Mouse (Mus musculus): ENCODE results near the gene Ifna6. TPM values are rescaled to one million over a fixed set of nuclear protein-coding genes. Genes with fewer than 3 reads are reported as not detected.
"Not testable (repeated sequence)": the region's sequence is repeated elsewhere in the genome, so short reads cannot be mapped to it uniquely, and the experiment has no call there.

The Ifna6 gene
- polyA plus RNA-seq, 1 experiment from 2014 or later, result not detected

- H3K9ac ChIP-seq; H3K27ac ChIP-seq (replicated peaks); H3K9me3 ChIP-seq; H3K36me3 ChIP-seq; ATAC-seq (ENCODE audit: low read depth); H3K4me1 ChIP-seq (replicated peaks): not testable (repeated sequence)
- peaks cover 13% of the 10 kb centered on the region for H3K27me3 ChIP-seq
- H3K4me2 ChIP-seq, result peak within 1 kb of the TSS; percentile 45
- no CpG with 5 or more reads among the region's 8 CpGs for WGBS
- peak within 1 kb of the TSS; percentile 22; the same call in 1 of the 2 replicates for H3K4me3 ChIP-seq
Observed at GRCm38 (mm10) chr4:88805231-88805630, 22.0 kb upstream of the Ifna6 start, which contains the start of gene Gm13288. TSS of gene Gm13288 (plus strand) at chr4:88805531.

- not testable (repeated sequence) for H3K36me3 ChIP-seq
Observed at GRCm38 (mm10) chr4:88805761-88806160, 21.5 kb upstream of the Ifna6 start.

DNA sequence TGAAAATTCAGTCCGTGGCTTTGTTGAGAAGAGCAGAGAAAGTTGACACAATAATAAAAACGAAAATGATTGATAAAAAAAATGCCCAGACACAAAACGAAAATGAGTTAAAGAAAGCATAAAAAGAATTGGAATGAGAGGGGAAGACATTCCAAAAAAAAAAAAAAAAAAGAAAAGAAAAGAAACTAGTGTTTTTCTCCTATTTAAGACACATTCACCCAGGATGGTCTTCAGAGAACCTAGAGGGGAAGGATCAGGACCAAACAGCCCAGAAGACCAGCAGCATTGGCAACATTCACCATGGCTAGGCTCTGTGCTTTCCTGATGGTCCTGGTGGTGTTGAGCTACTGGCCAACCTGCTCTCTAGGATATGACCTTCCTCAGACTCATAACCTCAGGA, 11.3 kb upstream of the Ifna6 start, which contains the start of gene Ifna7:
TSS of gene Ifna7 (plus strand) at position 301 of the 400 bp plus-strand sequence.
- no peak within 1 kb of the TSS for H3K9ac ChIP-seq
- H3K9me3 ChIP-seq, result no peaks in the 10 kb centered on the region
- H3K4me2 ChIP-seq, result no peak within 1 kb of the TSS
- H3K27me3 ChIP-seq, result no peaks in the 10 kb centered on the region
- ATAC-seq (ENCODE audit: low read depth), result no peak
- H3K4me3 ChIP-seq, result no peak within 1 kb of the TSS
- 63% methylated on average over 3 of the region's 3 CpGs for WGBS
- H3K36me3 ChIP-seq, result no peaks in the 10 kb centered on the region
- no peaks in the 10 kb centered on the region for H3K4me1 ChIP-seq (replicated peaks)
- H3K27ac ChIP-seq (replicated peaks), result no peak within 1 kb of the TSS

More at GRCm38 (mm10) chr4:88805761-88806160, 21.5 kb upstream of the Ifna6 start:
- H3K9ac ChIP-seq; H3K9me3 ChIP-seq; H3K4me1 ChIP-seq (replicated peaks); ATAC-seq (ENCODE audit: low read depth); H3K27ac ChIP-seq (replicated peaks): not testable (repeated sequence)
- Histone ChIP-seq H3K4me2 (peak overlapping the region; percentile 45), H3K4me3 (peak overlapping the region; percentile 22; the same call in 1 of the 2 replicates), H3K27me3 (peaks cover 13% of the 10 kb centered on the region)
- WGBS, result 0% methylated on average over 13 of the region's 34 CpGs

DNA sequence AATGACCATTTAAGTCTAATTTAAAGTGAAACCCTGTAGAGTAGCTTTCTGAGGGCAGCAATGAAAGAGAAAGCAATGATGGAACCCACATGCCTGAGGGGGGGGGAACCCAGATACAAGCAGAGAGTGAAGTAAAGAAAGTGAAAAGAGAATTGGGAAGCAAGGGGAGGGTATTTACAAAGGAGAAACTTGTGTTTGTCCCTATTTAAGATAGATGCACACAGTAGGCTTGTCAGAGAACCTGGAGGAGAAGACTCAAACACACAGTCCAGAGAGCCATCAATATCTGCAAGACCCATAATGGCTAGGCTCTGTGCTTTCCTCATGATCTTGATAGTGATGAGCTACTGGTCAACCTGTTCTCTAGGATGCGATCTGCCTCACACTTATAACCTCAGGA, 7.6 kb upstream of the Ifna6 start, which contains the start of gene Ifna11:
TSS of gene Ifna11 (plus strand) at position 301 of the 400 bp plus-strand sequence.
- no peak for ATAC-seq (ENCODE audit: low read depth)
- 81% methylated on average over 1 of the region's 1 CpGs for WGBS
- H3K9me3 ChIP-seq, result no peaks in the 10 kb centered on the region
- no peaks in the 10 kb centered on the region for H3K4me1 ChIP-seq (replicated peaks)
- no peaks in the 10 kb centered on the region for H3K36me3 ChIP-seq
- no peaks in the 10 kb centered on the region for H3K27me3 ChIP-seq
- no peak within 1 kb of the TSS for H3K27ac ChIP-seq (replicated peaks)
- H3K4me3 ChIP-seq, result no peak within 1 kb of the TSS
- H3K4me2 ChIP-seq, result no peak within 1 kb of the TSS
- H3K9ac ChIP-seq, result no peak within 1 kb of the TSS

GRCm38 (mm10) chr4:88822995-88823394, 4.2 kb upstream of the Ifna6 start:
- no peak for ATAC-seq (ENCODE audit: low read depth)
- Histone ChIP-seq H3K4me1 (replicated peaks) (no peaks in the 10 kb centered on the region), H3K27me3 (no peaks in the 10 kb centered on the region), H3K36me3 (no peaks in the 10 kb centered on the region), H3K27ac (replicated peaks) (no peak overlapping the region), H3K9ac (no peak overlapping the region), H3K4me3 (no peak overlapping the region), H3K9me3 (no peaks in the 10 kb centered on the region), H3K4me2 (no peak overlapping the region)
- 26% methylated on average over 4 of the region's 4 CpGs for WGBS

DNA sequence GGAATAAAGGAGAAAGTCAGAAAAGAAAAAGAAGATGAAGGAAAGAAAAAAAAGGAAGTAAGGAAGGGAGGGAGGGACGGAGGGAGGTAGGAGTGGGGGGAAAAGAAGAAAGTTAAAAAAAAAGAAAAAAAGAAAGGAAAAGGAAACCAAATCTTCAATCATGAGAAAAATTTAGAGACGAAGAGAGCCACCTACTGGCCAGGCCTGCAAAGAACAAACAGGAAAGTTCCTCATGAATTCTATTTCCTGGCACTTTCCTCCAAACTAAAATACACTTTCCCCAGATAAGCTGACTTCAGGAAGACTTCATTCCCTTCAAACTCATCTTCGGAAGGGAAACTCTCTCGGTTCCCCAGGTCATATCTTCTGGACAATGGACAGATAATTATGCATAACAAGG, 3.3 kb downstream of the Ifna6 start:
- Histone ChIP-seq H3K27me3 (no peaks in the 10 kb centered on the region), H3K4me2 (no peak overlapping the region), H3K9ac (no peak overlapping the region), H3K27ac (replicated peaks) (no peak overlapping the region), H3K36me3 (no peaks in the 10 kb centered on the region), H3K9me3 (no peaks in the 10 kb centered on the region), H3K4me1 (replicated peaks) (no peaks in the 10 kb centered on the region), H3K4me3 (no peak overlapping the region)
- WGBS, result 24% methylated on average over 4 of the region's 4 CpGs
- ATAC-seq (ENCODE audit: low read depth), result no peak

GRCm38 (mm10) chr4:88835225-88835624, 8.0 kb downstream of the Ifna6 start, which contains the start of gene Ifna5:
TSS of gene Ifna5 (plus strand) at chr4:88835525.
- not testable (repeated sequence) for ATAC-seq (ENCODE audit: low read depth); H3K9me3 ChIP-seq; H3K36me3 ChIP-seq; H3K27me3 ChIP-seq; H3K27ac ChIP-seq (replicated peaks); H3K9ac ChIP-seq; H3K4me2 ChIP-seq; H3K4me1 ChIP-seq (replicated peaks); H3K4me3 ChIP-seq
- WGBS, result 86% methylated on average over 1 of the region's 1 CpGs

- Histone ChIP-seq H3K27ac (replicated peaks) (no peak overlapping the region), H3K4me1 (replicated peaks) (no peaks in the 10 kb centered on the region), H3K9ac (no peak overlapping the region), H3K9me3 (no peaks in the 10 kb centered on the region), H3K4me2 (no peak overlapping the region), H3K4me3 (no peak overlapping the region), H3K27me3 (no peaks in the 10 kb centered on the region), H3K36me3 (no peaks in the 10 kb centered on the region)
- no peak for ATAC-seq (ENCODE audit: low read depth)
- WGBS, result 35% methylated on average over 3 of the region's 3 CpGs
Observed at GRCm38 (mm10) chr4:88838828-88839227, 11.6 kb downstream of the Ifna6 start.

- H3K4me3 ChIP-seq, result no peak overlapping the region
- no peak overlapping the region for H3K27ac ChIP-seq (replicated peaks)
- H3K9ac ChIP-seq, result no peak overlapping the region
- no peak overlapping the region for H3K4me2 ChIP-seq
- no peaks in the 10 kb centered on the region for H3K9me3 ChIP-seq
- no peak for ATAC-seq (ENCODE audit: low read depth)
- H3K4me1 ChIP-seq (replicated peaks), result no peaks in the 10 kb centered on the region
- no peaks in the 10 kb centered on the region for H3K27me3 ChIP-seq
- H3K36me3 ChIP-seq, result no peaks in the 10 kb centered on the region
- WGBS, result 84% methylated on average over 3 of the region's 3 CpGs
Observed at GRCm38 (mm10) chr4:88840058-88840457, 12.8 kb downstream of the Ifna6 start.

DNA sequence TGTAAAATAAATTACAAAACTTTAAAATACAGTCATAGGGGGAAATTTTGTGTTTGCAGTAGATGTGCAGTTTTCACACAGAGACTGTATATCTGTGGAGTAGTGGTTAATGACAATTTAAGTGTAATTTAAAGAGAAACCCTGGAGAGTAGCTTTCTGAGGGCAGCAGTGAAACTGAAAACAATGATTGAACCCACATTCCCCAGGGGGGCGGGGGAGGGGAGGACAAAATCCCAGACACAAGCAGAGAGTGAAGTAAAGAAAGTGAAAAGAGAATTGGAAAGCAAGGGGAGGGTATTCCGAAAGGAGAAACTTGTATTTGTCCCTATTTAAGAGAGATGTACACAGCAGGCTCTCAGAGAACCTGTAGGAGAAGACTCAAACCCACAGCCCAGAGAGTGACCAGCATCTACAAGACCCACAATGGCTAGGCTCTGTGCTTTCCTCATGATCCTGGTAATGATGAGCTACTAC, 14.3 kb downstream of the Ifna6 start, which contains the start of gene Ifna4:
TSS of gene Ifna4 (plus strand) at position 424 of the 474 bp plus-strand sequence.
- H3K9me3 ChIP-seq, result no peaks in the 10 kb centered on the region
- H3K4me3 ChIP-seq, result no peak within 1 kb of the TSS
- no peak for ATAC-seq (ENCODE audit: low read depth)
- H3K4me2 ChIP-seq, result no peak within 1 kb of the TSS
- WGBS, result 39% methylated on average over 2 of the region's 2 CpGs
- no peaks in the 10 kb centered on the region for H3K27me3 ChIP-seq
- H3K27ac ChIP-seq (replicated peaks), result no peak within 1 kb of the TSS
- H3K4me1 ChIP-seq (replicated peaks), result no peaks in the 10 kb centered on the region
- H3K9ac ChIP-seq, result no peak within 1 kb of the TSS
- no peaks in the 10 kb centered on the region for H3K36me3 ChIP-seq

DNA sequence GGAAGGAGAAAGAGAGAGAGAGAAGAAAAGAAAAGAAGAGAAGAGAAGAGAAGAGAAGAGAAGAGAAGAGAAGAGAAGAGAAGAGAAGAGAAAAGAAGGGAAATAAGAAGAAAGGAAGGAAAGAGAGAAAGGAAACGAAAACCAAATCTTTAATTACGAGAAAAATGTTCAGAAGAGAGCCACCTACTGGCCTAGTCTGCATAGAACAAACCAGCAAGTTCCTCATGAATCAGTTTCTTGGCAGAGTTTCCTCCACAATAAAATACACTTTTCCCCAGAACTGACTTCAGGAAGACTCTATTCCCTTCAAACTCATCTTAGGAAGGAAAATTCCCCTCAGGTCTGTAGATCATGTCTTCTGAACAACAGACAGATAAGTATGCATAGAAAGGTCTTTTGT, 18.1 kb downstream of the Ifna6 start:
- Histone ChIP-seq H3K36me3 (no peaks in the 10 kb centered on the region), H3K27me3 (no peaks in the 10 kb centered on the region), H3K4me1 (replicated peaks) (no peaks in the 10 kb centered on the region), H3K9me3 (no peaks in the 10 kb centered on the region), H3K4me3 (no peak overlapping the region), H3K4me2 (no peak overlapping the region), H3K9ac (no peak overlapping the region), H3K27ac (replicated peaks) (no peak overlapping the region)
- ATAC-seq (ENCODE audit: low read depth), result no peak
- 52% methylated on average over 2 of the region's 2 CpGs for WGBS

DNA sequence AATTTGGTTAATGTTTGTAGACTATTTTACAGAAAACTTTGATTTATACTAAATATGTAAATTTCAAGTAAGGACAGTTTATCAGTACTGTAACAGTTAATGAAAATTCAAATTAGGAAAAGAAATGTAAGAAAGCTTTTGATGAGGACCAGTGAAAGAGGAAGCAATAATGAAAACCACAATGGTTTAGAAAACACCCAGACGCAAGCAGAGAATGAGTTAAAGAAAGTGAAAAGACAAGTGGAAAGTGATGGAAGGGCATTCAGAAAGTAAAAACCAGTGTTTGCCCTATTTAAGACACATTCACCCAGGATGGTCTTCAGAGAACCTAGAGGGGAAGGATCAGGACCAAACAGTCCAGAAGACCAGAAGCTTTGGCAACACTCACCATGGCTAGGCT, 22.5 kb downstream of the Ifna6 start, which contains the start of gene Ifna1:
TSS of gene Ifna1 (plus strand) at position 390 of the 400 bp plus-strand sequence.
- WGBS, result 86% methylated on average over 1 of the region's 1 CpGs
- no peaks in the 10 kb centered on the region for H3K27me3 ChIP-seq

More for the DNA sequence above, 22.5 kb downstream of the Ifna6 start, which contains the start of gene Ifna1:
- no peak within 1 kb of the TSS for H3K4me2 ChIP-seq
- ATAC-seq (ENCODE audit: low read depth), result no peak
- H3K9ac ChIP-seq, result no peak within 1 kb of the TSS
- H3K36me3 ChIP-seq, result no peaks in the 10 kb centered on the region
- H3K4me3 ChIP-seq, result no peak within 1 kb of the TSS
- H3K27ac ChIP-seq (replicated peaks), result no peak within 1 kb of the TSS
- H3K4me1 ChIP-seq (replicated peaks), result no peaks in the 10 kb centered on the region
- no peaks in the 10 kb centered on the region for H3K9me3 ChIP-seq
